In genomic region chr1:151244761-151245160, GRCm38 (mm10) we compare ENCODE assay signal across 32 mouse cellular contexts. TPM values are rescaled to one million over a fixed set of nuclear protein-coding genes. Genes with fewer than 3 reads are reported as not detected.
DNase-seq lines count a peak whose midpoint lies in the region; ATAC-seq and TF ChIP-seq lines count a peak whose summit lies in the region.
"Had no signal": no experiment of that assay in that cellular context is flagged by ENCODE, and none has a peak within 500 bp of the region (broad histone marks: within the 10 kb centered on the region; RNA-seq: fewer than 3 reads in every experiment).

No protein-coding gene starts in this region.

- H3K4me2 ChIP-seq in liver, postnatal 0 days (ENCODE audit: low read depth, low read length), result peak overlapping the region; percentile 36
- H3K4me2 ChIP-seq in liver, embryonic 11.5 days, result no peak overlapping the region
- no peak overlapping the region for H3K4me2 ChIP-seq in lung, embryonic 16.5 days (ENCODE audit: low read depth, low read length)
- H3K4me2 ChIP-seq: embryonic facial prominence, embryonic 15.5 days; hindbrain, embryonic 14.5 days; neural tube, embryonic 15.5 days had no signal

- no peak for TF ChIP-seq EP300 in liver, postnatal 0 days (IDR thresholded peaks at IDR 0.05; ENCODE audit: low read depth)

- H3K4me3 ChIP-seq in liver, postnatal 0 days (ENCODE audit: low read depth, low read length), result no peak overlapping the region
- H3K4me3 ChIP-seq in liver, embryonic 11.5 days (ENCODE audit: low read depth, low read length), result no peak overlapping the region
- no peak overlapping the region for H3K4me3 ChIP-seq in lung, embryonic 16.5 days (ENCODE audit: low read length)
- H3K4me3 ChIP-seq: embryonic facial prominence, embryonic 15.5 days; heart, adult 2 months; neural tube, embryonic 15.5 days had no signal

- H3K4me1 ChIP-seq in liver, postnatal 0 days (ENCODE audit: insufficient read depth), result peaks cover 16% of the 10 kb centered on the region; the same call in 1 of the 2 replicates
- H3K4me1 ChIP-seq in liver, embryonic 11.5 days (replicated peaks; ENCODE audit: control insufficient read depth, insufficient read depth, low read length), result no peaks in the 10 kb centered on the region
- H3K4me1 ChIP-seq in lung, embryonic 16.5 days (replicated peaks; ENCODE audit: control insufficient read depth, insufficient read depth, low read length), result no peaks in the 10 kb centered on the region
- H3K4me1 ChIP-seq: embryonic facial prominence, embryonic 15.5 days; neural tube, embryonic 15.5 days had no signal

- DNase-seq in liver, postnatal 0 days, result no peak
- no peak for DNase-seq in liver, embryonic 11.5 days (ENCODE audit: low spot score)
- DNase-seq in ES-CJ7 (ENCODE audit: low read depth, low spot score), result peak; percentile 46
- DNase-seq in c-Kit-positive CD71-positive TER-119-positive erythroid progenitor cells, embryonic 14.5 days (ENCODE audit: low spot score), result no peak
- no peak for DNase-seq in left cerebral cortex, adult 11 months (ENCODE audit: low spot score)
- DNase-seq: adrenal gland, postnatal 25 days; cerebellum, adult 9-10 months; gastrocnemius, postnatal 10 days; heart, adult 2 months; kidney, adult 18-20 months; kidney, postnatal 4 days had no signal

- H3K9me3 ChIP-seq in liver, postnatal 0 days (ENCODE audit: low read length), result no peaks in the 10 kb centered on the region
- H3K9me3 ChIP-seq in liver, embryonic 11.5 days (ENCODE audit: control insufficient read depth, low read length), result no peaks in the 10 kb centered on the region
- H3K9me3 ChIP-seq in lung, embryonic 16.5 days (ENCODE audit: control insufficient read depth, low read length), result peaks cover 8% of the 10 kb centered on the region; the same call in 1 of the 2 replicates
- H3K9me3 ChIP-seq: embryonic facial prominence, embryonic 15.5 days; G1E; neural tube, embryonic 15.5 days had no signal

- no peaks in the 10 kb centered on the region for H3K36me3 ChIP-seq in liver, postnatal 0 days (replicated peaks; ENCODE audit: insufficient read depth, low read length)
- H3K36me3 ChIP-seq in liver, embryonic 11.5 days (ENCODE audit: control insufficient read depth, insufficient read depth, low read length), result no peaks in the 10 kb centered on the region
- no peaks in the 10 kb centered on the region for H3K36me3 ChIP-seq in lung, embryonic 16.5 days (ENCODE audit: control insufficient read depth, insufficient read depth, low read length)
- H3K36me3 ChIP-seq: embryonic facial prominence, embryonic 15.5 days; G1E; neural tube, embryonic 15.5 days had no signal

- no peak for ATAC-seq in liver, postnatal 0 days
- ATAC-seq in liver, embryonic 11.5 days (replicated peaks; ENCODE audit: low FRiP score), result no peak
- 0 out of 2 replicates have a peak, but pooled peaks have one; percentile 38 for ATAC-seq in lung, embryonic 16.5 days (ENCODE audit: low read depth)
- peak; percentile 53 for ATAC-seq in megakaryocyte progenitor cell, adult 5-6 weeks (replicated peaks; ENCODE audit: poor library complexity)
- ATAC-seq: activated CD4-positive, CD25-positive, alpha-beta regulatory T cell, adult 4 months; CD4-positive, CD25-positive, alpha-beta regulatory T cell, adult 4 months; forebrain, embryonic 14.5 days; inflammation-experienced regulatory T-cells, adult 6 months; midbrain, embryonic 16.5 days; Patski had no signal

- H3K27ac ChIP-seq in liver, postnatal 0 days (ENCODE audit: low read depth), result no peak overlapping the region
- H3K27ac ChIP-seq in liver, embryonic 11.5 days (ENCODE audit: low read depth, low read length), result no peak overlapping the region
- no peak overlapping the region for H3K27ac ChIP-seq in lung, embryonic 16.5 days (ENCODE audit: low read length)
- H3K27ac ChIP-seq: embryonic facial prominence, embryonic 15.5 days; heart, adult 2 months; hindbrain, embryonic 14.5 days; neural tube, embryonic 15.5 days had no signal

- no peaks in the 10 kb centered on the region for H3K27me3 ChIP-seq in liver, postnatal 0 days (ENCODE audit: insufficient read depth, low read length)
- H3K27me3 ChIP-seq in liver, embryonic 11.5 days (replicated peaks; ENCODE audit: control insufficient read depth, insufficient read depth, low read length), result no peaks in the 10 kb centered on the region
- H3K27me3 ChIP-seq in lung, embryonic 16.5 days (ENCODE audit: control insufficient read depth, insufficient read depth, low read depth, low read length), result no peaks in the 10 kb centered on the region
- H3K27me3 ChIP-seq: embryonic facial prominence, embryonic 15.5 days; neural tube, embryonic 15.5 days; Patski had no signal

- no peak for TF ChIP-seq CTCF in liver, postnatal 0 days (IDR thresholded peaks at IDR 0.05; ENCODE audit: low read depth)

- WGBS in liver, postnatal 0 days (ENCODE audit: insufficient replicate concordance), result 78% methylated on average over 4 of the region's 4 CpGs
- WGBS in liver, embryonic 11.5 days, result 86% methylated on average over 4 of the region's 4 CpGs
- WGBS in lung, embryonic 16.5 days, result 52% methylated on average over 4 of the region's 4 CpGs

- H3K9ac ChIP-seq in liver, postnatal 0 days (replicated peaks), result no peak overlapping the region
- H3K9ac ChIP-seq in liver, embryonic 11.5 days (ENCODE audit: low read depth, low read length), result no peak overlapping the region
- H3K9ac ChIP-seq in lung, embryonic 16.5 days (ENCODE audit: low read length), result no peak overlapping the region
- H3K9ac ChIP-seq: embryonic facial prominence, embryonic 15.5 days; hindbrain, embryonic 14.5 days; neural tube, embryonic 15.5 days had no signal

RNA-seq across cellular contexts. Expression of gene Gm47996, which starts 34.8 kb away (rescaled TPM):
- 0.12 and 0.20 TPM in 2 replicates for polyA plus RNA-seq in liver, postnatal 0 days (2015; fragmentation: Nextera tagmentation; extraction: Ambion mirVana)
- 0.26 and 0.27 TPM in 2 replicates for polyA plus RNA-seq in liver, embryonic 11.5 days (2014; fragmentation: Nextera tagmentation; extraction: Ambion mirVana)
- not detected in 2 replicates for polyA plus RNA-seq in lung, embryonic 16.5 days (2015; fragmentation: Nextera tagmentation; extraction: Ambion mirVana)
- not detected in 2 replicates for total RNA-seq in megakaryocyte progenitor cell, adult 5-6 weeks (2015)
- total RNA-seq in megakaryocyte progenitor cell, adult 5-6 weeks (2017), result not detected in 2 replicates
- total RNA-seq: adrenal gland, postnatal 25 days; gastrocnemius, postnatal 10 days; heart, adult 2 months; heart, postnatal 25 days; left cerebral cortex, adult 18-20 months; left cerebral cortex, postnatal 25 days; megakaryocyte-erythroid progenitor cell, adult 5-6 weeks had no signal
- polyA plus RNA-seq: activated CD4-positive, CD25-positive, alpha-beta regulatory T cell, adult 4 months; CD4-positive, CD25-positive, alpha-beta regulatory T cell, adult 4 months; embryonic facial prominence, embryonic 15.5 days; forebrain, embryonic 14.5 days; heart, adult 2 months; heart, embryonic 14.5 days; hindbrain, embryonic 14.5 days; inflammation-experienced regulatory T-cells, adult 6 months; midbrain, embryonic 16.5 days; neural tube, embryonic 15.5 days; Patski; stomach, embryonic 16.5 days had no signal

RNA-seq across cellular contexts. Expression of gene 3110040M04Rik, which starts 40.8 kb away (rescaled TPM):
- 0.28 TPM in 1 of 2 replicates, not detected in the other for polyA plus RNA-seq in liver, postnatal 0 days (2015; fragmentation: Nextera tagmentation; extraction: Ambion mirVana)
- 1.0 and 1.2 TPM in 2 replicates for polyA plus RNA-seq in liver, embryonic 11.5 days (2014; fragmentation: Nextera tagmentation; extraction: Ambion mirVana)
- polyA plus RNA-seq in lung, embryonic 16.5 days (2015; fragmentation: Nextera tagmentation; extraction: Ambion mirVana), result not detected in 2 replicates
- total RNA-seq in megakaryocyte progenitor cell, adult 5-6 weeks (2015), result not detected in 2 replicates
- 1.3 TPM in 1 of 2 replicates, not detected in the other for total RNA-seq in megakaryocyte progenitor cell, adult 5-6 weeks (2017)
- total RNA-seq: adrenal gland, postnatal 25 days; gastrocnemius, postnatal 10 days; heart, adult 2 months; heart, postnatal 25 days; left cerebral cortex, adult 18-20 months; left cerebral cortex, postnatal 25 days had no signal
- polyA plus RNA-seq: activated CD4-positive, CD25-positive, alpha-beta regulatory T cell, adult 4 months; brain, embryonic 14.5 days; CD4-positive, CD25-positive, alpha-beta regulatory T cell, adult 4 months; embryonic facial prominence, embryonic 15.5 days; forebrain, embryonic 14.5 days; heart, adult 2 months; heart, embryonic 14.5 days; hindbrain, embryonic 14.5 days; inflammation-experienced regulatory T-cells, adult 6 months; limb, embryonic 14.5 days; midbrain, embryonic 16.5 days; neural tube, embryonic 15.5 days; Patski had no signal

RNA-seq across cellular contexts. Expression of gene Gm47995, which starts 46.5 kb away (rescaled TPM):
- 0.26 and 0.31 TPM in 2 replicates for polyA plus RNA-seq in liver, postnatal 0 days (2015; fragmentation: Nextera tagmentation; extraction: Ambion mirVana)
- 0.36 and 0.52 TPM in 2 replicates for polyA plus RNA-seq in liver, embryonic 11.5 days (2014; fragmentation: Nextera tagmentation; extraction: Ambion mirVana)
- not detected in 2 replicates for polyA plus RNA-seq in lung, embryonic 16.5 days (2015; fragmentation: Nextera tagmentation; extraction: Ambion mirVana)
- not detected in 2 replicates for total RNA-seq in megakaryocyte progenitor cell, adult 5-6 weeks (2015)
- total RNA-seq in megakaryocyte progenitor cell, adult 5-6 weeks (2017), result not detected in 2 replicates
- total RNA-seq: adrenal gland, postnatal 25 days; gastrocnemius, postnatal 10 days; heart, adult 2 months; heart, postnatal 25 days; left cerebral cortex, adult 18-20 months; left cerebral cortex, postnatal 25 days had no signal
- polyA plus RNA-seq: activated CD4-positive, CD25-positive, alpha-beta regulatory T cell, adult 4 months; brain, embryonic 14.5 days; CD4-positive, CD25-positive, alpha-beta regulatory T cell, adult 4 months; embryonic facial prominence, embryonic 15.5 days; forebrain, embryonic 14.5 days; heart, adult 2 months; heart, embryonic 14.5 days; hindbrain, embryonic 14.5 days; inflammation-experienced regulatory T-cells, adult 6 months; kidney, embryonic 16.5 days; midbrain, embryonic 16.5 days; neural tube, embryonic 15.5 days; Patski; stomach, embryonic 16.5 days had no signal

RNA-seq across cellular contexts. Expression of gene Gm8947, which starts 52.6 kb away (rescaled TPM):
- polyA plus RNA-seq in liver, postnatal 0 days (2015; fragmentation: Nextera tagmentation; extraction: Ambion mirVana), result 0.28 and 0.37 TPM in 2 replicates
- 0.55 and 1.1 TPM in 2 replicates for polyA plus RNA-seq in liver, embryonic 11.5 days (2014; fragmentation: Nextera tagmentation; extraction: Ambion mirVana)
- polyA plus RNA-seq in lung, embryonic 16.5 days (2015; fragmentation: Nextera tagmentation; extraction: Ambion mirVana), result not detected in 2 replicates
- 0.30 TPM in 1 of 2 replicates, not detected in the other for total RNA-seq in megakaryocyte progenitor cell, adult 5-6 weeks (2015)
- not detected in 2 replicates for total RNA-seq in megakaryocyte progenitor cell, adult 5-6 weeks (2017)
- total RNA-seq: adrenal gland, postnatal 25 days; gastrocnemius, postnatal 10 days; heart, adult 2 months; heart, postnatal 25 days; left cerebral cortex, adult 18-20 months; left cerebral cortex, postnatal 25 days; megakaryocyte-erythroid progenitor cell, adult 5-6 weeks had no signal
- polyA plus RNA-seq: activated CD4-positive, CD25-positive, alpha-beta regulatory T cell, adult 4 months; brain, embryonic 14.5 days; CD4-positive, CD25-positive, alpha-beta regulatory T cell, adult 4 months; forebrain, embryonic 14.5 days; heart, adult 2 months; heart, embryonic 14.5 days; hindbrain, embryonic 14.5 days; inflammation-experienced regulatory T-cells, adult 6 months; midbrain, embryonic 16.5 days; neural tube, embryonic 15.5 days; Patski had no signal

Comparison
In these comparisons a context has a peak if more than half of its experiments do, and no peak if none do; other contexts are left out.
1. ATAC-seq: peak in lung, embryonic 16.5 days (single experiment) and megakaryocyte progenitor cell, adult 5-6 weeks (single experiment); none in liver, postnatal 0 days (single experiment) and liver, embryonic 11.5 days (single experiment).